Mouse (Mus musculus): ENCODE data around the gene Mlkl. TPM values are rescaled to one million over a fixed set of nuclear protein-coding genes. Genes with fewer than 3 reads are reported as not detected.

Gene Mlkl
- polyA plus RNA-seq, 1 experiment from 2014 or later: 0.14 TPM

DNA sequence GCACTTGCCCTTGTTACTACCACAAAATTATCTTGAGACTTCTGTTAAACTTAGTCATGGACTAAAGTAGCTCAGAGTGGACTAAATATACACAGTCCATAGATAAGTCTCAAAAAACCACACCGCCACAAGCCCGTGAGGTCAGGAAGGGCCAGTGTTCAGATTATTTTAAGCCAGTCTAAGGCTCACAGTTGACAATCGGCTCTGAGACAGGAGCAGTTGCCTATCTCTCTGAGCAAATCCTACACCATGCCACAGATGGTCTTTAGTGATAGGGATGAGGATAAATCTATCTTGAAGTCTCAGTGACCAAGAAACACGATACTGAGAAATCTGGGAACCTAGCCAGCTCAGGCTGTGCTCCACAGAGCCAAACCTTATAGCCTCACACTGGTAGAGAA, 76.0 kb downstream of the Mlkl start:
- H3K27ac ChIP-seq (replicated peaks; ENCODE audit: low read depth, low read length): no peak overlapping the region
- H3K27me3 ChIP-seq (ENCODE audit: control insufficient read depth, insufficient read depth, low read length): no peaks in the 10 kb centered on the region
- WGBS: 88% methylated on average over 4 of the region's 4 CpGs
- H3K4me1 ChIP-seq (ENCODE audit: control insufficient read depth, insufficient read depth, low read length): no peaks in the 10 kb centered on the region
- ATAC-seq (replicated peaks; ENCODE audit: insufficient number of reproducible peaks, low FRiP score, low TSS enrichment, low read depth): no peak
- no peaks in the 10 kb centered on the region for H3K36me3 ChIP-seq (replicated peaks; ENCODE audit: control insufficient read depth, insufficient read depth, low read depth, low read length)
- H3K4me2 ChIP-seq (ENCODE audit: low read depth, low read length): no peak overlapping the region
- no peak overlapping the region for H3K9ac ChIP-seq (replicated peaks; ENCODE audit: low read length)
- no peaks in the 10 kb centered on the region for H3K9me3 ChIP-seq (replicated peaks; ENCODE audit: control insufficient read depth, low read length)
- DNase-seq (ENCODE audit: low spot score): no peak
- no peak overlapping the region for H3K4me3 ChIP-seq (ENCODE audit: low read depth, low read length)

Other genes starting within 250 kb of the Mlkl start
- gene Clec18a, start 245.8 kb downstream of the Mlkl start, polyA plus RNA-seq (2014; fragmentation: Nextera tagmentation; extraction: Ambion mirVana): 2.2 and 5.5 TPM in 2 replicates
- gene Pdpr, start 243.5 kb downstream of the Mlkl start, polyA plus RNA-seq (2014; fragmentation: Nextera tagmentation; extraction: Ambion mirVana): 5.5 and 5.6 TPM in 2 replicates
- gene Glg1, start 79.0 kb downstream of the Mlkl start, polyA plus RNA-seq (2014; fragmentation: Nextera tagmentation; extraction: Ambion mirVana): 75.6 and 79.7 TPM in 2 replicates
- 95.7 and 96.7 TPM in 2 replicates for gene Rfwd3, start 38.0 kb downstream of the Mlkl start, polyA plus RNA-seq (2014; fragmentation: Nextera tagmentation; extraction: Ambion mirVana)
- not detected in 2 replicates for gene Fa2h, start 55.6 kb upstream of the Mlkl start, polyA plus RNA-seq (2014; fragmentation: Nextera tagmentation; extraction: Ambion mirVana)
- 3.8 and 4.1 TPM in 2 replicates for gene Wdr59, start 183.9 kb upstream of the Mlkl start, polyA plus RNA-seq (2014; fragmentation: Nextera tagmentation; extraction: Ambion mirVana)
- gene Znrf1, start 197.9 kb upstream of the Mlkl start, polyA plus RNA-seq (2014; fragmentation: Nextera tagmentation; extraction: Ambion mirVana): 39.3 and 42.9 TPM in 2 replicates